Mouse (Mus musculus): ENCODE measurements around the gene Mri1. TPM values are rescaled to one million over a fixed set of nuclear protein-coding genes. Genes with fewer than 3 reads are reported as not detected.
A peak's percentile ranks its signal among the peaks of the same experiment; 100 is the strongest.

Gene Mri1
- polyA plus RNA-seq, 1 experiment from 2014 or later, result 60.7 TPM

- Histone ChIP-seq H3K27me3 (replicated peaks) (no peaks in the 10 kb centered on the region), H3K36me3 (peaks cover 46% of the 10 kb centered on the region), H3K4me3 (no peak overlapping the region), H3K27ac (peak overlapping the region; percentile 17; the same call in 1 of the 2 replicates), H3K4me1 (peaks cover 35% of the 10 kb centered on the region), H3K9ac (peak overlapping the region; percentile 35; the same call in 1 of the 2 replicates), H3K9me3 (no peaks in the 10 kb centered on the region), H3K4me2 (replicated peaks) (no peak overlapping the region; the same call in 1 of the 2 replicates)
- WGBS, result 51% methylated on average over 17 of the region's 17 CpGs
- ATAC-seq (ENCODE audit: low FRiP score, low read depth), result no peak; the same call in 1 of the 2 replicates
Measured at GRCm38 (mm10) chr8:84208381-84209380, 48.4 kb downstream of the Mri1 start.

- H3K9ac ChIP-seq, result no peak overlapping the region
- ATAC-seq (ENCODE audit: low FRiP score, low read depth), result no peak
- H3K4me1 ChIP-seq, result peaks cover 44% of the 10 kb centered on the region
- H3K4me3 ChIP-seq, result no peak overlapping the region
- no peaks in the 10 kb centered on the region for H3K27me3 ChIP-seq (replicated peaks)
- 69% methylated on average over 7 of the region's 7 CpGs for WGBS
- no peaks in the 10 kb centered on the region for H3K9me3 ChIP-seq
- H3K36me3 ChIP-seq, result peaks cover 37% of the 10 kb centered on the region
- H3K4me2 ChIP-seq (replicated peaks), result 0 out of 2 replicates have a peak overlapping the region, but pooled peaks have one; percentile 3
- 0 out of 2 replicates have a peak overlapping the region, but pooled peaks have one; percentile 17 for H3K27ac ChIP-seq
Measured at GRCm38 (mm10) chr8:84207811-84208210, 49.3 kb downstream of the Mri1 start.

- Histone ChIP-seq H3K36me3 (peaks cover 26% of the 10 kb centered on the region), H3K4me2 (replicated peaks) (no peak overlapping the region), H3K4me1 (peaks cover 49% of the 10 kb centered on the region), H3K9ac (no peak overlapping the region), H3K27me3 (replicated peaks) (no peaks in the 10 kb centered on the region), H3K9me3 (no peaks in the 10 kb centered on the region), H3K27ac (no peak overlapping the region), H3K4me3 (no peak overlapping the region)
- no peak for ATAC-seq (ENCODE audit: low FRiP score, low read depth)
- 88% methylated on average over 3 of the region's 3 CpGs for WGBS
Measured at GRCm38 (mm10) chr8:84206666-84207065, 50.5 kb downstream of the Mri1 start.

- ATAC-seq (ENCODE audit: low FRiP score, low read depth), result no peak
- 92% methylated on average over 5 of the region's 5 CpGs for WGBS
- Histone ChIP-seq H3K27ac (no peak overlapping the region), H3K4me1 (peaks cover 60% of the 10 kb centered on the region), H3K9ac (no peak overlapping the region), H3K9me3 (no peaks in the 10 kb centered on the region), H3K27me3 (replicated peaks) (no peaks in the 10 kb centered on the region; the same call in 1 of the 2 replicates), H3K4me3 (no peak overlapping the region), H3K36me3 (peaks cover 15% of the 10 kb centered on the region), H3K4me2 (replicated peaks) (no peak overlapping the region)
Measured at GRCm38 (mm10) chr8:84205073-84205472, 52.1 kb downstream of the Mri1 start.

GRCm38 (mm10) chr8:84203975-84204772 is 53.0 kb downstream of the Mri1 start:
- peak overlapping the region; percentile 32 for H3K4me3 ChIP-seq
- H3K9ac ChIP-seq, result peak overlapping the region; percentile 51
- H3K9me3 ChIP-seq, result no peaks in the 10 kb centered on the region
- WGBS, result 54% methylated on average over 13 of the region's 13 CpGs
- ATAC-seq (ENCODE audit: low FRiP score, low read depth), result no peak
- peak overlapping the region; percentile 89 for H3K4me2 ChIP-seq (replicated peaks)
- peak overlapping the region; percentile 32; the same call in 1 of the 2 replicates for H3K27ac ChIP-seq
- peaks cover 63% of the 10 kb centered on the region for H3K4me1 ChIP-seq
- H3K36me3 ChIP-seq, result peaks cover 7% of the 10 kb centered on the region
- no peaks in the 10 kb centered on the region; the same call in 1 of the 2 replicates for H3K27me3 ChIP-seq (replicated peaks)

- WGBS, result 10% methylated on average over 34 of the region's 34 CpGs
- H3K4me1 ChIP-seq, result peaks cover 63% of the 10 kb centered on the region
Measured at GRCm38 (mm10) chr8:84202938-84203917, 53.9 kb downstream of the Mri1 start.

GRCm38 (mm10) chr8:84202466-84202865 is 54.7 kb downstream of the Mri1 start:
- H3K4me3 ChIP-seq, result no peak overlapping the region
- no peaks in the 10 kb centered on the region for H3K36me3 ChIP-seq
- no peak overlapping the region for H3K9ac ChIP-seq
- ATAC-seq (ENCODE audit: low FRiP score, low read depth), result no peak
- no peaks in the 10 kb centered on the region; the same call in 1 of the 2 replicates for H3K27me3 ChIP-seq (replicated peaks)
- peaks cover 63% of the 10 kb centered on the region for H3K4me1 ChIP-seq
- no peak overlapping the region for H3K27ac ChIP-seq
- peak overlapping the region; percentile 89 for H3K4me2 ChIP-seq (replicated peaks)
- H3K9me3 ChIP-seq, result no peaks in the 10 kb centered on the region
- 90% methylated on average over 9 of the region's 9 CpGs for WGBS

More at GRCm38 (mm10) chr8:84202938-84203917, 53.9 kb downstream of the Mri1 start:
- no peaks in the 10 kb centered on the region; the same call in 1 of the 2 replicates for H3K27me3 ChIP-seq (replicated peaks)
- peak overlapping the region; percentile 32 for H3K4me3 ChIP-seq
- H3K9me3 ChIP-seq, result no peaks in the 10 kb centered on the region
- peak overlapping the region; percentile 32; the same call in 1 of the 2 replicates for H3K27ac ChIP-seq
- ATAC-seq (ENCODE audit: low FRiP score, low read depth), result no peak
- H3K36me3 ChIP-seq, result no peaks in the 10 kb centered on the region
- peak overlapping the region; percentile 51 for H3K9ac ChIP-seq
- H3K4me2 ChIP-seq (replicated peaks), result peak overlapping the region; percentile 89

GRCm38 (mm10) chr8:84201545-84202245 is 55.4 kb downstream of the Mri1 start:
- peak overlapping the region; percentile 89 for H3K4me2 ChIP-seq (replicated peaks)
- H3K27ac ChIP-seq, result no peak overlapping the region
- peak overlapping the region; percentile 60 for H3K9ac ChIP-seq
- H3K4me1 ChIP-seq, result peaks cover 62% of the 10 kb centered on the region
- no peak for ATAC-seq (ENCODE audit: low FRiP score, low read depth)
- 67% methylated on average over 15 of the region's 15 CpGs for WGBS
- H3K9me3 ChIP-seq, result no peaks in the 10 kb centered on the region
- no peaks in the 10 kb centered on the region; the same call in 1 of the 2 replicates for H3K27me3 ChIP-seq (replicated peaks)
- H3K4me3 ChIP-seq, result peak overlapping the region; percentile 48
- no peaks in the 10 kb centered on the region for H3K36me3 ChIP-seq

GRCm38 (mm10) chr8:84200652-84201544 is 56.2 kb downstream of the Mri1 start:
- no peaks in the 10 kb centered on the region; the same call in 1 of the 2 replicates for H3K27me3 ChIP-seq (replicated peaks)
- H3K36me3 ChIP-seq, result no peaks in the 10 kb centered on the region
- peak overlapping the region; percentile 60 for H3K9ac ChIP-seq
- peak overlapping the region; percentile 48 for H3K4me3 ChIP-seq
- ATAC-seq (ENCODE audit: low FRiP score, low read depth), result no peak
- peaks cover 62% of the 10 kb centered on the region for H3K4me1 ChIP-seq
- H3K27ac ChIP-seq, result no peak overlapping the region
- H3K9me3 ChIP-seq, result no peaks in the 10 kb centered on the region
- 6% methylated on average over 65 of the region's 70 CpGs for WGBS
- peak overlapping the region; percentile 89 for H3K4me2 ChIP-seq (replicated peaks)

- Histone ChIP-seq H3K36me3 (no peaks in the 10 kb centered on the region), H3K4me1 (peaks cover 62% of the 10 kb centered on the region), H3K27ac (no peak overlapping the region), H3K9me3 (no peaks in the 10 kb centered on the region), H3K27me3 (replicated peaks) (no peaks in the 10 kb centered on the region; the same call in 1 of the 2 replicates), H3K4me2 (replicated peaks) (peak overlapping the region; percentile 89), H3K9ac (peak overlapping the region; percentile 60; the same call in 1 of the 2 replicates), H3K4me3 (peak overlapping the region; percentile 48; the same call in 1 of the 2 replicates)
- ATAC-seq (ENCODE audit: low FRiP score, low read depth), result no peak
- WGBS, result 27% methylated on average over 8 of the region's 8 CpGs
Measured at GRCm38 (mm10) chr8:84200126-84200555, 57.0 kb downstream of the Mri1 start.
